Mouse (Mus musculus): ENCODE data around the gene Arsb.

The Arsb gene

GRCm38 (mm10) chr13:93895430-93895829 is 124.0 kb downstream of the Arsb start:
- DNase-seq = no peak

GRCm38 (mm10) chr13:93897943-93898826 is 126.8 kb downstream of the Arsb start:
- DNase-seq = no peak

GRCm38 (mm10) chr13:93899378-93900256 is 128.2 kb downstream of the Arsb start:
- no peak for DNase-seq

- DNase-seq = no peak
Measured at GRCm38 (mm10) chr13:93900934-93901626, 129.7 kb downstream of the Arsb start.

GRCm38 (mm10) chr13:93902126-93902525 is 130.7 kb downstream of the Arsb start:
- DNase-seq = no peak

GRCm38 (mm10) chr13:93906552-93907245 is 135.3 kb downstream of the Arsb start:
- no peak for DNase-seq

GRCm38 (mm10) chr13:93907971-93908370 is 136.5 kb downstream of the Arsb start:
- DNase-seq = no peak

- DNase-seq = no peak
Measured at GRCm38 (mm10) chr13:93909847-93910246, 138.4 kb downstream of the Arsb start.

GRCm38 (mm10) chr13:93911037-93911436 is 139.6 kb downstream of the Arsb start:
- DNase-seq = peak; percentile 25

GRCm38 (mm10) chr13:93912326-93912915 is 141.0 kb downstream of the Arsb start:
- no peak for DNase-seq

- DNase-seq = no peak
Measured at GRCm38 (mm10) chr13:93914206-93914605, 142.8 kb downstream of the Arsb start.

GRCm38 (mm10) chr13:93915641-93916570 is 144.5 kb downstream of the Arsb start:
- DNase-seq = no peak

GRCm38 (mm10) chr13:93919536-93919935 is 148.1 kb downstream of the Arsb start:
- DNase-seq = no peak

GRCm38 (mm10) chr13:93920080-93920785 is 148.8 kb downstream of the Arsb start:
- no peak for DNase-seq

GRCm38 (mm10) chr13:93920786-93921300 is 149.4 kb downstream of the Arsb start:
- no peak for DNase-seq

GRCm38 (mm10) chr13:93921831-93922565 is 150.6 kb downstream of the Arsb start:
- DNase-seq = no peak

GRCm38 (mm10) chr13:93922566-93922910 is 151.1 kb downstream of the Arsb start:
- no peak for DNase-seq

GRCm38 (mm10) chr13:93924735-93925432 is 153.5 kb downstream of the Arsb start:
- no peak for DNase-seq

Data from cerebellum, adult 8-10 months (tissue).